Mouse (Mus musculus): ENCODE results near the gene Ppp4r1. TPM values are rescaled to one million over a fixed set of nuclear protein-coding genes. Genes with fewer than 3 reads are reported as not detected.

Ppp4r1 gene
- total RNA-seq, 2 experiments from 2014 or later, result 65.3 to 66.5 TPM

GRCm38 (mm10) chr17:65872051-65872450, 89.7 kb downstream of the Ppp4r1 start:
- intact Hi-C loops (cut with DNase I), result loop anchor here (5.0 kb wide), 1 partner anchor 80 kb away; the partner anchor contains the start of gene Twsg1

GRCm38 (mm10) chr17:65872652-65873051, 90.3 kb downstream of the Ppp4r1 start:
- intact Hi-C loops (cut with DNase I), result loop anchor here (5.0 kb wide), 1 partner anchor 80 kb away; the partner anchor contains the start of gene Twsg1
- peak in 1 of 2 experiments; percentile 55 for DNase-seq (ENCODE audit: extremely low spot score in 1 of 2, low spot score in 2 of 2)

More at GRCm38 (mm10) chr17:65872051-65872450, 89.7 kb downstream of the Ppp4r1 start:
- no peak for DNase-seq (ENCODE audit: extremely low spot score in 1 of 2, low spot score in 2 of 2)

GRCm38 (mm10) chr17:65873156-65873555, 90.8 kb downstream of the Ppp4r1 start:
- DNase-seq (ENCODE audit: extremely low spot score in 1 of 2, low spot score in 2 of 2), result no peak
- intact Hi-C loops (cut with DNase I), result loop anchor here (5.0 kb wide), 1 partner anchor 79 kb away; the partner anchor contains the start of gene Twsg1

GRCm38 (mm10) chr17:65873834-65874233, 91.5 kb downstream of the Ppp4r1 start:
- no peak for DNase-seq (ENCODE audit: extremely low spot score in 1 of 2, low spot score in 2 of 2)
- intact Hi-C loops (cut with DNase I), result loop anchor here (5.0 kb wide), 1 partner anchor 78 kb away; the partner anchor contains the start of gene Twsg1

GRCm38 (mm10) chr17:65877026-65877425, 94.7 kb downstream of the Ppp4r1 start:
- intact Hi-C loops (cut with DNase I), result no loop called here
- no peak for DNase-seq (ENCODE audit: extremely low spot score in 1 of 2, low spot score in 2 of 2)

DNA sequence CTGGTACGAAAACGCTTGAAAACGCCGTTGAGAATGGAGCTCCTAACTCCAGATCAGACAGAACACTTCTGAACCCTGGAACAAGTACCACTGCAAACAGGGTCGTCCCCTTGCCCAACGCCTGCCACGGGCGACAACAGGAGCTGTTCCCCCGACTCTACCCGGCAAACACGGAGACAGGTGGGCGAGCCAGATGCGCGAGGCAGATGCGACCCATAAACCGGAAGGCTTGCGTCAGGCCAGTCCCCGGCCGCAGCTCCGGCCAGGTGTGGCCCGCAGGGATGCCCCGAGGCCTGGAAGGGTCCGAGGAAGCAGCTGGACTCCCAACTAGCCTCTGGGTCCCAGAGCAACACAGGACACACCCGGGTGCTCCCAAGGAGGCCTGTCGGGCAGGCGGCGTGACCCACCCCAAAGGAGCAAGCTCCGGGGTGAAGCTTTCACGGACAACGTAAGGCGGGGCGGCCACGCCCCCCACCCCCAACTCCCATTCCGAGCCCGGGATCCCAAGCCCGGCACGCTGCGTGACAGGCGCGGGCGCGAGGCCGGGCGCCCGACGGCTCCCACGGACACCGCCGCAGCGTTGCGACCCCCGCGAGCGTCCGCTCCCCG, 101.8 kb downstream of the Ppp4r1 start:
- intact Hi-C loops (cut with DNase I), result no loop called here
- DNase-seq (ENCODE audit: extremely low spot score in 1 of 2, low spot score in 2 of 2), result peak in 1 of 2 experiments; percentile 15

- DNase-seq (ENCODE audit: extremely low spot score in 1 of 2, low spot score in 2 of 2), result peak; percentile 99
- intact Hi-C loops (cut with DNase I), result loop anchor here (5.0 kb wide), 1 partner anchor 62 kb away; no protein-coding TSS in a partner anchor
Observed at GRCm38 (mm10) chr17:65884691-65885397, 102.5 kb downstream of the Ppp4r1 start.

- DNase-seq (ENCODE audit: extremely low spot score in 1 of 2, low spot score in 2 of 2), result peak in 1 of 2 experiments; percentile 55
- intact Hi-C loops (cut with DNase I), result loop anchor here (5.0 kb wide), 1 partner anchor 62 kb away; no protein-coding TSS in a partner anchor
Observed at GRCm38 (mm10) chr17:65885398-65885696, 103.0 kb downstream of the Ppp4r1 start.

DNA sequence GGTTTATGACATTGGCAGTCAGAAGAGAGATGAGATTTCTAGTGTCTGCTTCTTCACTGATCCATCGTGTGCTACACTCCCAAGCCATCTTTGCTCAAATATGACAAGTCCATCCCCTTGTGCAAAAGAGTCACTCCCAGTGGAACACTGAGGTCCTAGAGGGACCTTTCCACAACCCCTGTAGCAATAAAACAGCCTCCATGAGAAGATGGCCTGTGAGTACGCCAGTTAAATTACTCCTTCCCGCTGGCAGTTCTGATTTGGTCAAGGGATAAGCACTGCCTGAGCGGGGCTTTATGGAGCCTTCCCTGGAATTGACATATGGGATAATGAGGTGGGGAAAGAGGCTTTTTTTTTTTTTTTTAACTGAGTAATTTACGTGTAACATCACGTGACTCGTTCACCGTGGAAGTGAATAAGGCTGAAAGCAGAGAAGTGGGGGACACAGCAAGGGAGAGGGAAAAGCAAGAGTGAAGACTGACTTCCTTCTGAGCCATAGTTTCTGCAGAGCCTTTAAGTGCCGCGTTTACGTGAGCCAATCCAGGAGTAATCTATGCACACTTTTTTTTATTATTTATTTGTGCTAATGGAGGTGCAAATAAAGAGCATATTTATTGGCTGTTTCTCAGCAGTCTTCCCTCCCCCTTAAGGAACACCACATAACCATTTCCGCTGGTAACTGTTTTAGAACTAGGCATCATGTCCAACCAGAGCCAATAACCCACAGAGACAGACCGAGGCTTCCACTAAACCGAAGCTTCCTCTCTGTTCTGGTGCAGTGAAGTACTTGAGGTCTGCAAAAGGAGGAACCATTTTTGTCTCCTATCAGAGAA, 103.5 kb downstream of the Ppp4r1 start, which contains the start of gene Ralbp1:
Ralbp1 (minus strand) TSS at position 102 of the 833 bp plus-strand sequence.
- peak in 1 of 2 experiments; percentile 40 for DNase-seq (ENCODE audit: extremely low spot score in 1 of 2, low spot score in 2 of 2)
- intact Hi-C loops (cut with DNase I), result loop anchor here (5.0 kb wide), 1 partner anchor 61 kb away; no protein-coding TSS in a partner anchor

GRCm38 (mm10) chr17:65886571-65886970, 104.2 kb downstream of the Ppp4r1 start:
- DNase-seq (ENCODE audit: extremely low spot score in 1 of 2, low spot score in 2 of 2), result no peak
- intact Hi-C loops (cut with DNase I), result loop anchor here (5.0 kb wide), 1 partner anchor 61 kb away; no protein-coding TSS in a partner anchor

DNA sequence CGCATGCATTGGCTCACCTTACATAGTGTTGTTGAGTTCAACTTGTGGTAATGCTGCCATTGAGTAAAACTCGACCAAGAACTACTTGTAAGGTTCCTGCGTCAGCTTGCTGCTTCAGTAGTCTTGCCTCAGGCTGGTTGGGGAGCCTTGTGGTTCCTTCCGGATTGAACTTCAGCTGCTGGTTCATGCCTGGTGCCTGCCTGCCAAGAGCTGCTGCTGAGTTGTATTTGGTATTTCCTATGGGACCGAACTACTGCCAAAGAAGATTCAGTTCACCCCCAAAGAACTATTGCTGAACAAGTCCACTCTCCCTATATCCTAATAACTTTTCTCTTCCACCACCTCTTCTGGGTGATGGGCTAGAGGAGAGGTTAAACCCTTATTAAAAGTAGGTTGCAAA, 107.1 kb downstream of the Ppp4r1 start:
- intact Hi-C loops (cut with DNase I), result loop anchor here (5.0 kb wide), 1 partner anchor 58 kb away; no protein-coding TSS in a partner anchor
- DNase-seq (ENCODE audit: extremely low spot score in 1 of 2, low spot score in 2 of 2), result no peak

Other genes with a start within 250 kb of the Ppp4r1 start
- 1 to 10 TPM; 1.3 to 2.0 TPM for gene Tmem232, start 241.8 kb upstream of the Ppp4r1 start, total RNA-seq (2021)
- gene Vapa, start 169.0 kb upstream of the Ppp4r1 start, total RNA-seq (2021), result 100 to 1,000 TPM; 187 to 197 TPM
- under 1 TPM; 0.24 to 0.65 TPM for gene Txndc2, start 140.4 kb upstream of the Ppp4r1 start, total RNA-seq (2021)
- 10 to 100 TPM; 82.5 to 84.5 TPM for gene Rab31, start 9.8 kb upstream of the Ppp4r1 start, total RNA-seq (2021)
- gene Ralbp1, start 103.2 kb downstream of the Ppp4r1 start, total RNA-seq (2021), result 10 to 100 TPM; 34.3 to 35.6 TPM
- 10 to 100 TPM; 25.6 to 27.4 TPM for gene Twsg1, start 168.7 kb downstream of the Ppp4r1 start, total RNA-seq (2021)